Mouse (Mus musculus) liver, postnatal 0 days (tissue): ENCODE results near the gene Nudcd3.

Experiments
- CTCF ChIP-seq: sonication (generic); IDR thresholded peaks from 2 replicates; pipeline ENCODE4 v1.5.1; 2016; ENCODE audit warnings: antibody characterized with exemption, low read depth
- EP300 ChIP-seq: IDR thresholded peaks from 2 replicates; pipeline ENCODE4 v1.6.1; 2016; ENCODE audit warnings: antibody characterized with exemption, low read depth, mild to moderate bottlenecking

- TF ChIP-seq EP300 (no peak), CTCF (no peak)
These were observed 35.4 kb downstream of the Nudcd3 start for GRCm38 (mm10) chr11:6164781-6165180.
